Mouse (Mus musculus) limb, embryonic 11.5 days (tissue): ENCODE measurements around the gene Spag5. TPM values are rescaled to one million over a fixed set of nuclear protein-coding genes. Genes with fewer than 3 reads are reported as not detected.

Experiments
- ATAC-seq: fragments of 200-750 bp; cut with Nextera tagmentation; 2 replicates; pipeline ENCODE4 v1.8.0; 2017; ENCODE audit warnings: low read depth; ENCODE audit not compliant: insufficient number of reproducible peaks, low FRiP score, low TSS enrichment
- DNase-seq: peaks from one replicate; pipeline ENCODE4 v3.0.0-alpha.2; 2015; ENCODE audit warnings: low spot score
- H3K27ac ChIP-seq: fragments of 300-500 bp; sonication (generic); replicated peaks from 2 replicates; pipeline ENCODE4 v1.5.1; 2014; ENCODE audit warnings: low read depth, mild to moderate bottlenecking, low read length
- H3K27me3 ChIP-seq: fragments of 300-500 bp; sonication (generic); 2 replicates; pipeline ENCODE4 v1.6.1; 2014; ENCODE audit warnings: mild to moderate bottlenecking, low read length, mixed read lengths; ENCODE audit not compliant: control insufficient read depth, insufficient read depth
- H3K36me3 ChIP-seq: fragments of 300-500 bp; sonication (generic); 2 replicates; pipeline ENCODE4 v1.6.1; 2014; ENCODE audit warnings: mild to moderate bottlenecking, low read length, moderate library complexity, mixed read lengths; ENCODE audit not compliant: control insufficient read depth, insufficient read depth
- H3K4me1 ChIP-seq: fragments of 300-500 bp; sonication (generic); 2 replicates; pipeline ENCODE4 v1.6.1; 2014; ENCODE audit warnings: low read length, mixed read lengths; ENCODE audit not compliant: control insufficient read depth, insufficient read depth
- H3K4me2 ChIP-seq: fragments of 300-500 bp; sonication (generic); 2 replicates; pipeline ENCODE4 v1.6.1; 2014; ENCODE audit warnings: low read depth, mild to moderate bottlenecking, moderate library complexity; ENCODE audit not compliant: severe bottlenecking
- H3K4me3 ChIP-seq: fragments of 300-500 bp; sonication (generic); 2 replicates; pipeline ENCODE4 v1.5.1; 2014; ENCODE audit warnings: low read depth, low read length
- H3K9ac ChIP-seq: fragments of 300-500 bp; sonication (generic); 2 replicates; pipeline ENCODE4 v1.6.1; 2014; ENCODE audit warnings: mild to moderate bottlenecking, low read length
- H3K9me3 ChIP-seq: fragments of 300-500 bp; sonication (generic); 2 replicates; pipeline ENCODE4 v1.6.1; 2016; ENCODE audit warnings: low read length; ENCODE audit not compliant: control insufficient read depth
- WGBS: fragments of 180-500 bp; shearing (Covaris S2); extraction: QIAGEN DNeasy Blood & Tissue Kit; methylation state at CpG from one replicate; pipeline ENCODE4 v1.1.7; 2014; 5-methylcytosine and 5-hydroxymethylcytosine counted together
- polyA plus RNA-seq: library from polyadenylated mRNA; unstranded; fragments of >200 nt; fragmentation: Nextera tagmentation; extraction: Ambion mirVana; gene quantifications from 2 replicates; pipeline ENCODE4 v1.2.1, GENCODE M21; 2014

The Spag5 gene
- polyA plus RNA-seq, 1 experiment from 2014 or later = 65.6 TPM

DNA sequence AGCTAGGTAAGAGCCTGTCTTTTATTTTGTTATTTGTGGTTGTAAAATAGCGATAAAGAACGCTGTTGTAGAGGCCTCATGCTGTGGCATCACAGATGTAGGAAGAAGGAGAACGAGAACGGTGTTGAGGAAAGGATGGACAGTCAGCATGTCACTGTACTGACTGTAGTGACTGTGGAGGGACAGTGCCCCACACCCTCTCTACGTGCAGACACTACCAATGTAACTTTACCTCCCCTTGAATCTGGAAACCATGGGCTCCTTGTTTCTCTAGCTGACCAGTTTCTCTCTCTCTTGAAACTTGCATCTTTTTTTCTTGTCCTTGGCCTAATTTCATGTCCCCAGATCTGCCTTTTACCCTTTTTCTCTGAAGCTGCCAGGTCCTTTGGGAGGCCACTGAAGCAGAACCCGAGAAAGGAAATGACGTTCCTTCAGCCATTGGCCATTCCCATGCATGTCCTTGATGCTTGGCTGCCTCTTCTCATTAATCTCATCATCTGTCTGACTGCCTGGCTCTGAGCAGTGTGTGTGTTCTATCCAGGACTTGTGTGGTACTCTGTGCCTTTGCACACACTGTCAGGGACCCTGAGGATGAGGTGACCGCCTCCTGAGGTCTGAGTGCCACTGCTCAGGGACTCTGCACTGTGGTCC is 9.7 kb downstream of the Spag5 start:
- 89% methylated on average over 8 of the region's 8 CpGs for WGBS
- Histone ChIP-seq H3K4me1 (no peaks in the 10 kb centered on the region), H3K27me3 (no peaks in the 10 kb centered on the region), H3K4me3 (no peak overlapping the region), H3K27ac (no peak overlapping the region), H3K9ac (no peak overlapping the region), H3K4me2 (no peak overlapping the region), H3K9me3 (no peaks in the 10 kb centered on the region), H3K36me3 (peaks cover 29% of the 10 kb centered on the region)
- DNase-seq (no peak), ATAC-seq (no peak)

DNA sequence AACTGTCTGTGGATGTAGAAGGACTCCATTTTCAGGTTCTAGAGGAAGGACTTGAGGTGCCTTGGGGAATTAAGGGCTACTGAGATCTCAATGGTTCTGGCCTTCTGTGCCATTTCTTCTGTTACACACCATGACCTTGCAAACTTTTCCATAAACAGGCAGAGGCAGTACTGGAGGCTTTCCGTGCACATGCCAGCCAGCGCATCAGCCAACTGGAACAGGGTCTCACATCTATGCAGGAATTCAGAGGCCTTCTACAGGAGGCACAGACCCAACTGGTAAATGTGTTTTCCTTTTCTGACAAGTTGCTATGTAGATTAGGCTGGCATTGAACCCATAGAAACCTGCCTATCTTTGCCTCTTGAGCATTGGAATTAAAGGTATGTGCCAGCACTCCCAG is 12.3 kb downstream of the Spag5 start:
- DNase-seq (no peak), ATAC-seq (no peak)
- H3K36me3 ChIP-seq = peaks cover 35% of the 10 kb centered on the region
- 99% methylated on average over 2 of the region's 2 CpGs for WGBS
- H3K4me1 ChIP-seq = no peaks in the 10 kb centered on the region
- H3K27ac ChIP-seq = no peak overlapping the region
- no peak overlapping the region for H3K4me2 ChIP-seq
- no peaks in the 10 kb centered on the region for H3K27me3 ChIP-seq
- no peaks in the 10 kb centered on the region for H3K9me3 ChIP-seq
- no peak overlapping the region for H3K9ac ChIP-seq
- no peak overlapping the region for H3K4me3 ChIP-seq

DNA sequence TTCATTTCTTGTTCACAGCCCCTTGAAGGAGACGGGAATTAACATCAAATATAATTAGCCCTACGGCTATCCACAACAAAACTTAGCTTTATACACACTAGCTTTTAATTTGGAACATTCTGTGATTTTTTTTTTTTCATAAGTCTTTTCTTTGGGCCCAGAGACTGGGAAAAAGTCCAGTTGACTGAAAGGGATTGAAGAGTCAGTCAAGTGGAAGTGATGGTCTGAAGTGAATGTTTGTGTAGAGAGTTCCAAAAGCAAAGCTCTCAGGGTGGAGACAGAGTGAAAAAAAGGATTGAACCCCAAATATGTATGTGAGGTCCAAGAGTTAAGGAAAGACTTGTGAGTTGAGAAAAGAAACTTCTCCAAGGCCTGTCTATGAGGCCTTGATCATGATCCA is 17.1 kb downstream of the Spag5 start:
- peaks cover 6% of the 10 kb centered on the region; the same call in 1 of the 2 replicates for H3K4me1 ChIP-seq
- H3K9me3 ChIP-seq = no peaks in the 10 kb centered on the region
- no peak overlapping the region for H3K27ac ChIP-seq
- no peak for ATAC-seq
- no peak overlapping the region for H3K9ac ChIP-seq
- H3K4me3 ChIP-seq = no peak overlapping the region
- no peak overlapping the region for H3K4me2 ChIP-seq
- WGBS = 88% methylated on average over 2 of the region's 2 CpGs
- no peaks in the 10 kb centered on the region for H3K27me3 ChIP-seq
- no peak for DNase-seq
- H3K36me3 ChIP-seq = peaks cover 46% of the 10 kb centered on the region

DNA sequence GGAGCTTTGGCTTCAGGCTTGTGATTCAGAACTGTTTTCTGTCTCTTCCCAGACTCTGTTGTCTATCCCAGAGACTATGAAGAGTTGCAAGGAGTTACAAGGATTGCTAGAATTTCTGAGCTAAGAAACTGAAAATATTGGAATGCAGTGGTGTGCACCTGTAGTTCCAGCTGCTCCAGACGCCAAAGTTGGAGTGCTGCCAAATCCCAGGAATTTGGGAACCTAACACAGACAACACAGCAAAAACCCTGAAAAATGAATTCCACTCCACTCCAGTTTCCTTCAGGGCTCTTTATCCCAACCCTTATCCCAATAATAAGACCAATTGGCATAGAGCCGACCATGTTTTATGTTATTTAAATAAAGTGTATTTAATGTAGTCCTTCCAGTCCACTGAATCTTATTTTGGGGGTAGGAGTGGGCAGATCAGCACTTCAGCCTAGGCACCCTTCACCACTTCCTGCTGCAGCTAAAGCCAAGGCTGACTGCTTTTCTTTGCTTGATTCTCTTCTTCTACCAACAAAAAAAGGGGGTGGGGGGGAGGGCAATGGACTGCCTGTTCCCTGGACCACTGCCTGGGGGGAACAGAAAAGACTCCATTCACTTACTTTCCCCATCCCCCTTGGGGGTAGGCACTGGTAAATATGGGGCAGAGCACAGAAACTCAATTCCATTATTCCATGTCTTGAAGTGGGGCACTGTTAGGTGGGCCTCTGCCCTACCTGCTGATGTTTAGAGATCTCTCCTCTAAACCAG is 20.9 kb downstream of the Spag5 start:
- H3K9me3 ChIP-seq = no peaks in the 10 kb centered on the region
- no peak overlapping the region for H3K4me2 ChIP-seq
- H3K4me1 ChIP-seq = peaks cover 6% of the 10 kb centered on the region; the same call in 1 of the 2 replicates
- no peak overlapping the region for H3K4me3 ChIP-seq
- DNase-seq (no peak), ATAC-seq (0 out of 2 replicates have a peak, but pooled peaks have one; percentile 44)
- H3K27ac ChIP-seq = no peak overlapping the region
- peaks cover 23% of the 10 kb centered on the region for H3K36me3 ChIP-seq
- no peaks in the 10 kb centered on the region for H3K27me3 ChIP-seq
- 64% methylated on average over 2 of the region's 2 CpGs for WGBS
- H3K9ac ChIP-seq = no peak overlapping the region

DNA sequence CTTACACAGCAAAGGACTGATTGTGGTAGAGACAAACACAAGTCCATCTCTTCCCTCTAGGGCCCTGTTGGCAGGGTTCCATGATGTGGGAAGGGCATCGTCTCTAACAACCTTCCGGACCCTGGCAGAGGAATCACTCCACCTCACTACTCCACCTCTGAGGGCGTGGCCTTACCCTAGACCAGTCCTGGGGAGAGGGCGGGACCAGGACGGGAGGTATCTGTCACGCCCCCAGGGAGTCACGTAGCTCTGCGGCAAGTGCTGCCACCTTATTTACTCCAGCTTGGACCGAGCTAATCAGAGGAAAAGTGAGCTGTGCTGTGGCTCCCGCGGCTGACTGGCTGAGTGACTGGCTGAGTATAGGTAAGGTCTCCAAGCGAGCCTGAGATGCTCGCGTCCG is 21.5 kb downstream of the Spag5 start, which contains the start of gene Aldoc:
TSS of gene Aldoc (plus strand) at position 109 of the 400 bp plus-strand sequence.
- 3% methylated on average over 15 of the region's 15 CpGs for WGBS
- ATAC-seq (peak; percentile 73), DNase-seq (peak; percentile 79)
- H3K36me3 ChIP-seq = peaks cover 20% of the 10 kb centered on the region
- H3K9ac ChIP-seq = no peak within 1 kb of the TSS
- no peaks in the 10 kb centered on the region for H3K9me3 ChIP-seq
- peaks cover 6% of the 10 kb centered on the region; the same call in 1 of the 2 replicates for H3K4me1 ChIP-seq
- H3K27ac ChIP-seq = no peak within 1 kb of the TSS
- H3K27me3 ChIP-seq = no peaks in the 10 kb centered on the region
- no peak within 1 kb of the TSS for H3K4me2 ChIP-seq
- H3K4me3 ChIP-seq = no peak within 1 kb of the TSS

DNA sequence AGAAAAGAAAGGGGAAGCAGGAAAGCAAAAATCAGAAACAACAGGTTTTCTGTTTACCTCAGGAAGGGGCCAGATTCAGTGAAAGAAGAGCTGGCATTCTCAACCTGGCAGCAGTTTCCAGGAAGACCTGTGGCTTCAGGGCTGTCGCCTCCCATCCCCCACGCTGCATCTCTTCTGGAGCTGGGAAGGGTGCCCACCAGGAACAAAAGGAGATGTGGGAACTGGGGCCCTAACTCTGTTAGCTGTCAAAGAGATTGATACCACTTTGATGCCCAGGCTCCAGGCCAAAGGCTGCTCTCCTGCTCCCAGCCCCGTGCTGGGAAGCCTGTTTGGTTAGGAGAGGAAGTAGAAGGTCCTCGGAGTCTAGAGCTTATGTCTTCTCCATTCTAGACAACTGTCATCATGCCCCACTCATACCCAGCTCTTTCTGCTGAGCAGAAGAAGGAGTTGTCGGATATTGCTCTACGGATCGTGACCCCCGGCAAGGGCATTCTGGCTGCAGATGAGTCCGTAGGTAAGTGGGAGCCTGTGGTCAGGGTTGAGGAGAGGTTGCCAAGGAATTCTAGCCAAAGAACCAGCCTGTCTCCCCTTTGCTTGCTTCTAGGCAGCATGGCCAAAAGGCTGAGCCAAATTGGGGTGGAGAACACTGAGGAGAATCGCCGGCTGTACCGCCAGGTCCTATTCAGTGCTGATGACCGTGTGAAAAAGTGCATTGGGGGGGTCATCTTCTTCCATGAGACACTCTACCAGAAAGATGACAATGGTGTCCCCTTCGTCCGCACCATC is 22.9 kb downstream of the Spag5 start:
- Histone ChIP-seq H3K9ac (no peak overlapping the region), H3K27ac (no peak overlapping the region), H3K27me3 (no peaks in the 10 kb centered on the region), H3K9me3 (no peaks in the 10 kb centered on the region), H3K4me2 (no peak overlapping the region), H3K4me3 (no peak overlapping the region), H3K36me3 (peaks cover 15% of the 10 kb centered on the region; the same call in 1 of the 2 replicates), H3K4me1 (peaks cover 6% of the 10 kb centered on the region; the same call in 1 of the 2 replicates)
- WGBS = 81% methylated on average over 15 of the region's 15 CpGs
- ATAC-seq = no peak
- no peak for DNase-seq

DNA sequence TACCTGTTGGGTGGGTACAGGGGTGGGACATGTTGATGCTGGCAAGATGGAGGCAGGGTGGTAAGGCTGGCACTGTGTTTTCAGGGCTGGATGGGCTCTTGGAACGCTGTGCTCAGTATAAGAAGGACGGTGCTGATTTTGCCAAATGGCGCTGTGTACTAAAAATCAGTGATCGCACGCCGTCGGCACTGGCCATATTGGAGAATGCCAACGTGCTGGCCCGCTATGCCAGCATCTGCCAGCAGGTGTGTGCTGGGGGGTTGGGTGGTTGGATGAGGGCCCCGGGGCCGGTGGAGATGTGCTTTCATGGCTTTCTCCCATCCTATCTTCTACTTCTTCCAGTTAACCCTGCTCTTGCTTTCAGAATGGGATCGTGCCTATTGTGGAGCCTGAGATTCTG is 23.6 kb downstream of the Spag5 start:
- no peak for DNase-seq

DNA sequence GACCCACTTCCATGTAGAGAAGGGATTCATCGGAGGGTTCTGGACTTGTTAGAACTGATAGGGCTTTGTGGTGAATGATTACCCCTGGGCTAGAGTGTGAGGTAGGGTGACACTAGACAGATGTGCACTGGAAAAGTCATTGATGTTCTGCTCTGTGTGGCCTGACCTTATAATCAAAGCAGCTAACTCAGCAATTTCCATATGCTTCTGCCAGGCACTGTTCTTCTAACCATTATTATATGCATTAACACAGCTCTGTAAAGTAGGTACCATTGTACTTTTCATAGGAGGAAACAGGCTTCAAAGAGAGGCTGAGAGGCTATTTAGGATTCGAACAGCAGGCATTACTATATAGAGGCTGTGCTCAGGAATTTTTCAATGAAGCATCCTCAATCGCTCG is 25.9 kb downstream of the Spag5 start:
- ATAC-seq (no peak), DNase-seq (no peak)
- Histone ChIP-seq H3K36me3 (no peaks in the 10 kb centered on the region; the same call in 1 of the 2 replicates), H3K4me2 (no peak overlapping the region), H3K4me3 (no peak overlapping the region), H3K27ac (no peak overlapping the region), H3K9ac (no peak overlapping the region), H3K4me1 (peaks cover 6% of the 10 kb centered on the region; the same call in 1 of the 2 replicates), H3K9me3 (no peaks in the 10 kb centered on the region), H3K27me3 (no peaks in the 10 kb centered on the region)
- 90% methylated on average over 4 of the region's 4 CpGs for WGBS

More for the DNA sequence above, 23.6 kb downstream of the Spag5 start:
- ATAC-seq = no peak
- no peak overlapping the region for H3K27ac ChIP-seq
- H3K9ac ChIP-seq = no peak overlapping the region
- no peaks in the 10 kb centered on the region for H3K9me3 ChIP-seq
- peaks cover 6% of the 10 kb centered on the region; the same call in 1 of the 2 replicates for H3K4me1 ChIP-seq
- no peaks in the 10 kb centered on the region for H3K27me3 ChIP-seq
- peaks cover 11% of the 10 kb centered on the region; the same call in 1 of the 2 replicates for H3K36me3 ChIP-seq
- H3K4me3 ChIP-seq = no peak overlapping the region
- no peak overlapping the region for H3K4me2 ChIP-seq
- WGBS = 93% methylated on average over 12 of the region's 12 CpGs
